Mouse (Mus musculus) cortical plate, adult 2 months (tissue): ENCODE measurements around the gene Diaph2.

ENCODE experiments used
- CTCF ChIP-seq: fragments of 200-500 bp; IDR thresholded peaks from 2 replicates; pipeline ENCODE4 v1.5.1; 2011; ENCODE audit warnings: mild to moderate bottlenecking, control low read depth, low read length; ENCODE audit not compliant: insufficient read depth; ENCODE audit errors: extremely low read depth
- POLR2A ChIP-seq: fragments of 200-500 bp; IDR thresholded peaks from 2 replicates; pipeline ENCODE4 v1.6.1; 2011; ENCODE audit warnings: mild to moderate bottlenecking, low read length, control low read depth; ENCODE audit not compliant: insufficient read depth; ENCODE audit errors: extremely low read depth

GRCm38 (mm10) chrX:130281484-130281883, 531.9 kb downstream of the Diaph2 start:
- no peak for TF ChIP-seq CTCF
- TF ChIP-seq POLR2A: no peak
